Mouse (Mus musculus): Measurements from ENCODE around the gene Gm49711.
A peak's percentile ranks its signal among the peaks of the same experiment; 100 is the strongest.
"Not testable (repeated sequence)": the region's sequence is repeated elsewhere in the genome, so short reads cannot be mapped to it uniquely, and the experiment has no call there.

The Gm49711 gene

GRCm38 (mm10) chr16:92179306-92179705 is 121.2 kb downstream of the Gm49711 start:
- DNase-seq (ENCODE audit: low read depth, low spot score) = no peak

- no peak for DNase-seq (ENCODE audit: low read depth, low spot score)
Observed at GRCm38 (mm10) chr16:92183477-92183876, 125.4 kb downstream of the Gm49711 start.

- no peak for DNase-seq (ENCODE audit: low read depth, low spot score)
Observed at GRCm38 (mm10) chr16:92190603-92191002, 132.5 kb downstream of the Gm49711 start.

GRCm38 (mm10) chr16:92195094-92195493 is 137.0 kb downstream of the Gm49711 start:
- no peak for DNase-seq (ENCODE audit: low read depth, low spot score)

GRCm38 (mm10) chr16:92196741-92197331 is 138.7 kb downstream of the Gm49711 start:
- DNase-seq (ENCODE audit: low read depth, low spot score) = no peak

- peak; percentile 48 for DNase-seq (ENCODE audit: low read depth, low spot score)
Observed at GRCm38 (mm10) chr16:92200615-92201014, 142.5 kb downstream of the Gm49711 start.

- no peak for DNase-seq (ENCODE audit: low read depth, low spot score)
Observed at GRCm38 (mm10) chr16:92203599-92203998, 145.5 kb downstream of the Gm49711 start.

- peak; percentile 14 for DNase-seq (ENCODE audit: low read depth, low spot score)
Observed at GRCm38 (mm10) chr16:92209291-92209781, 151.2 kb downstream of the Gm49711 start.

GRCm38 (mm10) chr16:92210316-92210715 is 152.2 kb downstream of the Gm49711 start:
- DNase-seq (ENCODE audit: low read depth, low spot score) = not testable (repeated sequence)

GRCm38 (mm10) chr16:92213911-92214310 is 155.8 kb downstream of the Gm49711 start:
- DNase-seq (ENCODE audit: low read depth, low spot score) = not testable (repeated sequence)

GRCm38 (mm10) chr16:92215599-92216390 is 157.7 kb downstream of the Gm49711 start:
- DNase-seq (ENCODE audit: low read depth, low spot score) = peak; percentile 15

GRCm38 (mm10) chr16:92220754-92221153 is 162.6 kb downstream of the Gm49711 start:
- no peak for DNase-seq (ENCODE audit: low read depth, low spot score)

GRCm38 (mm10) chr16:92228332-92228919 is 170.3 kb downstream of the Gm49711 start:
- DNase-seq (ENCODE audit: low read depth, low spot score) = no peak

- DNase-seq (ENCODE audit: low read depth, low spot score) = no peak
Observed at GRCm38 (mm10) chr16:92230476-92230931, 172.4 kb downstream of the Gm49711 start.

- DNase-seq (ENCODE audit: low read depth, low spot score) = no peak
Observed at GRCm38 (mm10) chr16:92234530-92234929, 176.4 kb downstream of the Gm49711 start.

- DNase-seq (ENCODE audit: low read depth, low spot score) = no peak
Observed at GRCm38 (mm10) chr16:92235222-92235621, 177.1 kb downstream of the Gm49711 start.
